Mouse (Mus musculus) ES-Bruce4 (cell line): ENCODE measurements around the gene Cited2. TPM values are rescaled to one million over a fixed set of nuclear protein-coding genes. Genes with fewer than 3 reads are reported as not detected.

ENCODE experiments used
- H3K27ac ChIP-seq: 2 replicates; pipeline ENCODE4 v1.5.1; 2012; ENCODE audit warnings: low read length, inconsistent platforms; ENCODE audit not compliant: insufficient read depth
- H3K27me3 ChIP-seq: 2 replicates; pipeline ENCODE4 v1.6.1; 2012; ENCODE audit warnings: mild to moderate bottlenecking, low read length, inconsistent platforms; ENCODE audit not compliant: control insufficient read depth, poor library complexity, insufficient read depth, severe bottlenecking
- H3K36me3 ChIP-seq: 2 replicates; pipeline ENCODE4 v1.6.1; 2012; ENCODE audit warnings: inconsistent platforms, mild to moderate bottlenecking, low read length, moderate library complexity; ENCODE audit not compliant: control insufficient read depth, poor library complexity, insufficient read depth, severe bottlenecking
- H3K4me1 ChIP-seq: one replicate; pipeline ENCODE4 v1.8.1; 2011; ENCODE audit warnings: low read length; ENCODE audit not compliant: control insufficient read depth, insufficient read depth
- H3K4me3 ChIP-seq: 2 replicates; pipeline ENCODE4 v1.5.1; 2011; ENCODE audit warnings: low read depth, mild to moderate bottlenecking, low read length
- H3K9ac ChIP-seq: 2 replicates; pipeline ENCODE4 v1.6.1; 2012; ENCODE audit warnings: low read depth, mild to moderate bottlenecking, inconsistent platforms; ENCODE audit not compliant: poor library complexity, severe bottlenecking
- H3K9me3 ChIP-seq: replicated peaks from 2 replicates; pipeline ENCODE4 v1.6.1; 2012; ENCODE audit warnings: mild to moderate bottlenecking, low read length, inconsistent platforms; ENCODE audit not compliant: control insufficient read depth, poor library complexity, insufficient read depth, severe bottlenecking
- CTCF ChIP-seq: IDR thresholded peaks from one replicate; pipeline ENCODE4 v1.8.1; 2011; ENCODE audit warnings: low read depth, low read length
- EP300 ChIP-seq: IDR thresholded peaks from 2 replicates; pipeline ENCODE4 v1.6.1; 2011; ENCODE audit warnings: low read depth, low read length; ENCODE audit not compliant: insufficient read depth
- POLR2A ChIP-seq: IDR thresholded peaks from one replicate; pipeline ENCODE4 v1.8.1; 2011; ENCODE audit warnings: low read length; ENCODE audit not compliant: insufficient read depth
- polyA plus RNA-seq: library from polyadenylated mRNA; stranded (reverse); fragments of >200 nt; gene quantifications from 2 replicates; pipeline ENCODE4 v1.2.4, GENCODE M21; 2011; ENCODE audit warnings: low read depth; ENCODE audit not compliant: missing spikeins, insufficient read depth, insufficient read length

The Cited2 gene
- polyA plus RNA-seq, 1 experiment = 158 TPM

DNA sequence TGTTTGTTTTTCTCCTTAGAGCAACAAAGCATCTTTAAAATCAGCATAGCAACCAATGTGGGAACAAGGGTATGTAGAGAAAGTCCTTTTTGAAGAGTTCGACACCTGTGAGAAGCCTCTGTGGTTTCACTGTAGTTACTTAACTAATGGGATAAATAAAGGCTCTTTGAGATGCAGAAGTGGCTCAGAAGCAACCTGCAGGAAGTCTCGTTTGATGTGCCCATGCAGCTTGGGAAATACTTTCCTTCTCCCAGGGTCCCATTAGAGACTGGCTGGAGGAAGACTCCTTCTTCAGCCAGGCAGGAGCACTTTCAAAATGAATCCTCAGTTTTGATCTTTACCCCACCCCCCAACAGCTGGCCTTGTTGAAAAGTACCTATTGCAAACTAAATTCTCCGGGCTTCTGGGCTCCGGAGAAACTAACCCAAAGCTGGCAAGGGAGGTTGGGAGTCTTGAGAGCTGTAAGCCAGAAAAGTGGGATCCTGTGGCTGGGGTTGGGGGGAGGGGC is 17.5 kb upstream of the Cited2 start:
- Histone ChIP-seq H3K27me3 (no peaks in the 10 kb centered on the region), H3K4me1 (no peaks in the 10 kb centered on the region), H3K27ac (no peak overlapping the region), H3K9ac (no peak overlapping the region), H3K4me3 (no peak overlapping the region), H3K9me3 (no peaks in the 10 kb centered on the region; the same call in 1 of the 2 replicates), H3K36me3 (no peaks in the 10 kb centered on the region)
- no peak for TF ChIP-seq CTCF
- no peak for TF ChIP-seq EP300
- TF ChIP-seq POLR2A = no peak

GRCm38 (mm10) chr10:17710753-17711152 is 12.3 kb upstream of the Cited2 start:
- no peaks in the 10 kb centered on the region for H3K9me3 ChIP-seq
- no peak overlapping the region for H3K4me3 ChIP-seq
- H3K27ac ChIP-seq = no peak overlapping the region
- H3K36me3 ChIP-seq = no peaks in the 10 kb centered on the region
- no peak overlapping the region for H3K9ac ChIP-seq
- TF ChIP-seq EP300 (no peak), POLR2A (no peak), CTCF (no peak)
- H3K27me3 ChIP-seq = no peaks in the 10 kb centered on the region
- no peaks in the 10 kb centered on the region for H3K4me1 ChIP-seq

DNA sequence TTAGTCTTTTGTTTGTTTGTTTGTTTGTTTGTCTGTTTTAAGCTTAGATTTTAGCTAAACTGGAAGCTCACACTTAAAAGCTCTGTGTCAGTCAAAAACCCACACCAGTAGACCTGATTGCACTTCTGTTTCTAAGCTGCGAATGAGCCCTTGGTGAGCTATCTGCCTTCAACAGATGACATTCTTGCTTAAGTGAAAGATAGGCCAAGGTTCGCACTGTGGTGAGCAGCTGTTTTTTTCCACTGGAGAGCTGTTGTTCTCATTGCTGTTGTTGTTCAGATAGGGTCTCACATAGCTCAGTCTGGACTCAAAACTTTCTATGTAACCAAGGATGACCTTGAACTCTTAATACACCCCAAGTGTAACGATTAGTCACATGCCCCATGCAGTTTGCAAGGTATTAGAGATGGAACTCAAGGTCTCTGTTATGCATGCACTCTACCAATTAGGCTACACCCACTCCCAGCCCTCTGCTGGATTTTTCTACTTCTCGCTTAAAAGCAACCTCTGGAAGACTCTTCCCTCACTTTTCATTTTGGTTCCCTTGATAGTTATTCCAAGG is 3.9 kb upstream of the Cited2 start:
- Histone ChIP-seq H3K36me3 (no peaks in the 10 kb centered on the region), H3K27me3 (no peaks in the 10 kb centered on the region), H3K9me3 (no peaks in the 10 kb centered on the region), H3K4me1 (no peaks in the 10 kb centered on the region), H3K27ac (no peak overlapping the region), H3K4me3 (no peak overlapping the region), H3K9ac (no peak overlapping the region)
- TF ChIP-seq POLR2A (no peak), CTCF (no peak), EP300 (no peak)

GRCm38 (mm10) chr10:17719646-17720045 is 3.4 kb upstream of the Cited2 start:
- H3K36me3 ChIP-seq = no peaks in the 10 kb centered on the region
- H3K9me3 ChIP-seq = no peaks in the 10 kb centered on the region
- no peak overlapping the region for H3K9ac ChIP-seq
- no peaks in the 10 kb centered on the region for H3K27me3 ChIP-seq
- no peak overlapping the region for H3K27ac ChIP-seq
- TF ChIP-seq POLR2A (no peak), EP300 (no peak)
- H3K4me3 ChIP-seq = no peak overlapping the region
- no peaks in the 10 kb centered on the region for H3K4me1 ChIP-seq

DNA sequence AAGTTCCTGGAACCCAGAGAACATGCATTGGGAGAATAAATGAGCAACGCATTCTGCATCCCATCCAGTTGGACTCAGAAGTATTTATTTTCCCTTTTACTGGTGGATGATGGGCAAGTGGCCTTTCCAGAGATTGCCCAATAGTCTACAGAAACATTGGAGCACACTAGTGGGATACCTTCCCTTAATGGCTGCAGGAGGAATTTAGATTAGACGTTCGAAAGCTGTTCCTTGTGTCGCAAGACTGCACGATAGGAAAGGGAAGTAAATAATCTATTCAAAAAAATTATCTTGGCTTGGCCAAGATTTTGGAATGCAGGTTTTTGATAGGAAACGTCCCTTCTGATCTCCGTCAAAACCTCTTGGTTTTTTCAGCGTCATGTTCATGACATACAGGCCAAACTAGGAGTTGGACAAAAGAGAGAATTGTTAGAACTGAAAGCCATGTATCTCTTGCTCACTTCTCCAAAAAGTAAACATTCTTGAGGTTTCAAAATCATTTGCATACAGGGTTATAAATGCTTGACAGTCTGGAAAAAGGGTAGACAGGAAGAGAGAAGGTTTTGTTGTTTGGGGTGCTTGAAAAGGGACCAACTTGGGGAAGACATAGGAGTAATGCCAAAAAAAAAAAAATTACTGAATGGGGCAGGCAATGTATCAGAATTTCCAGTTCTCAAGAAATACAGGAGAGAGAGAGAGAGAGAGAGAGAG is 2.0 kb upstream of the Cited2 start:
- Histone ChIP-seq H3K27ac (no peak overlapping the region), H3K9me3 (no peaks in the 10 kb centered on the region), H3K4me1 (no peaks in the 10 kb centered on the region), H3K36me3 (no peaks in the 10 kb centered on the region), H3K4me3 (no peak overlapping the region), H3K9ac (no peak overlapping the region), H3K27me3 (no peaks in the 10 kb centered on the region)
- no peak for TF ChIP-seq CTCF
- TF ChIP-seq EP300 = no peak
- TF ChIP-seq POLR2A = no peak

DNA sequence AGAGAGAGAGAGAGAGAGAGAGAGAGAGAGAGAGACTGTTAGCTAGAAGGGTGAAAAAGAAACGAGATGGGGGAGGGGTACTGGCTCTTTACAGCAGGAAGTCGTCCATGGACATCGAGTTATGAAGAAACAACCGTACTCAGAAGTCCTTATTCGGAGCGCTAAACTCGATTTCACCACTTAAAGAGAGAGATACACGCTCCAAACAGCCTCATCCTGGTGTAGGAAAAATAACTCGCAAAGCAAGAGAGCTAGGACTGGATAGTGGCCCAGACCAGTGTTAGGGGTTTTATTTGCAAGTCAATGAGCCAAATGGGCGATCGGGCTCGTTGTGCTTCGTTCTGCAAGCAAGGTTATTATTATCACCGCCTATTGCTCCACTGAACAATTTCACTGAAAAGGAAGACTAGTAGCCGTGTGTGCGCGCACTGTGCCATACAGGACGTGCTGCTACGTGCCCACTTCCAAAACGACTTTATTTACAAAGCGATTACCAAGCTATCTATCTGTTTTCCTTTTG is 1.4 kb upstream of the Cited2 start:
- Histone ChIP-seq H3K9ac (peak overlapping the region; percentile 24), H3K4me3 (peak overlapping the region; percentile 81), H3K27me3 (no peaks in the 10 kb centered on the region), H3K36me3 (no peaks in the 10 kb centered on the region), H3K9me3 (no peaks in the 10 kb centered on the region), H3K27ac (peak overlapping the region; percentile 27), H3K4me1 (no peaks in the 10 kb centered on the region)
- no peak for TF ChIP-seq EP300
- no peak for TF ChIP-seq CTCF
- no peak for TF ChIP-seq POLR2A
